Mouse (Mus musculus) retina, embryonic 14.5 days (tissue): Measurements from ENCODE around the gene Ccdc141.
A peak's percentile ranks its signal among the peaks of the same experiment; 100 is the strongest.
"Not testable (repeated sequence)": the region's sequence is repeated elsewhere in the genome, so short reads cannot be mapped to it uniquely, and the experiment has no call there.

ENCODE experiments used
- DNase-seq: peaks from one replicate; pipeline ENCODE4 v3.0.0-alpha.2; 2015; ENCODE audit warnings: low spot score

Ccdc141 gene

DNA sequence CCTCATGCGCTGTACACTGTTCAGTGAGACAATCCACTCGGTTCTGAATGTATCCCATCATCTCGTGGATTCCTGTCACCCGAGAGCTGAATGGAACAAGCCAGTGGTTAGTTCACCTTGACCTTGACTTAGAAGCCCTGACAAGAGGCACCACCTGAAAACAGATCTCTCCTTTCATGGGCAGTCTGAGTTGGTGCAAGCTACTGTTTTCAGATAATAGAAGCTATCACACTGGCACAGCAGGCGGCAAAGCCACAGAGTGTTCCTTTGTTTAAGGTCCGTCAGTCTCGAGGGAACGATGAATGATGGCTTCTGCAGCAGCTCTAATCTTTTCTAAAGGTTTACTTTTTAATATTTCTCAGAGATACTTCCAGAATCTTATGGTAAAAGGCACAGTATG lies 110.8 kb downstream of the Ccdc141 start:
- DNase-seq = no peak

DNA sequence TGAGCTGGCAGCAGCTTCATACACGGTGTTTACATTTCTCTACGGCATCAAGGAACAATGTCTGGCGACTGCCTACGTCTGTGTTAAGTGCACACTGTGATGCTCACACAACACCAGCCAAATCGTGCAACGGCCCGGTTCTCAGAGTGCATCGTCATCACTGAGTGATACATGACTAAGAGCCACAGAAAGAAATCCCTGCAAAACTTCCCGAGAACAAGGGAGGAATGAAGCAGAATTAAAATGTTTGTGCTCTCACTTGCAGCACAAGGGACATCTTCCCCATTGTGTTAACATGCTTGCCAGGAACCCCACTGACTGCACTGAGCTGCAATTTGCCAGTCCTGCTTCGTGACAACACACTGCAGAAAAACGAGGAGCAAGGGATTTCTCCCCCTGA lies 114.1 kb downstream of the Ccdc141 start:
- DNase-seq = peak; percentile 68

DNA sequence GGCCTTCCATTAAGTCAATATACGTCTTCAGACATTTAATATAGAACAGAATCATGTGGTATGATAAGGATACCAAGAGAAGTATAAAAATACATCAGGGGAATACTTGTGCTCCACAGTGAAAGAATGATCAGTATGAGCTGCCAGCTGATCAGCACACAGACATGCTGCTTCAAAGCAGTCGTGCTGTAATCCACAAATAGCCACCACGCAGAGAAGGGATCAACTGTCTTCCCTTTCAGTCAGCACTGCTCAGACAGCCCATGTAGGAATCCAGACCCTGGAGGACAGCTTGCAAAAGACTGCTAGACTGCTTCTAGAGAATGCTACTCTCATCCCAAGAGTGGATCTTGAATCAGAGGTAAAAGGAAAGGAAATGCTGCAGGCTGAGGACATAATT lies 127.5 kb downstream of the Ccdc141 start:
- DNase-seq = no peak

- no peak for DNase-seq
Measured at GRCm38 (mm10) chr2:77039683-77040082, 130.8 kb downstream of the Ccdc141 start.

DNA sequence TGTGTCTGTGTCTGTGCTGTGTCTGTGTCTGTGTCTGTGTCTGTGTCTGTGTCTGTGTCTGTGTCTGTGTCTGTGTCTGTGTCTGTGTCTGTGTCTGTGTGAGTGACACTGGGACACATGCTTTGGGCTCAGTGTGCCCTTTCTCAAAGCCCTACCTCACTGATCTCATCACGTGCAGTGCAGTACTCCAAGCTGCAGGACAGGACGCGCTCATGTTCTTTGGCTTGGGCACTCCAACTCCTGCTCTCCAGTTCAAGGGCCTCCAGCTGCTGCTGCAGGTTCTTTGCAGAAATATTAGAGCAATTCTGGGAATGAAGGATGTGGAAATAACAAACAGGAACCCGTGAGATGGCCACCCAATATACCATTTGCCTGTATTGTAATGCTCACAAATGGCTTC lies 131.2 kb downstream of the Ccdc141 start:
- DNase-seq = no peak

DNA sequence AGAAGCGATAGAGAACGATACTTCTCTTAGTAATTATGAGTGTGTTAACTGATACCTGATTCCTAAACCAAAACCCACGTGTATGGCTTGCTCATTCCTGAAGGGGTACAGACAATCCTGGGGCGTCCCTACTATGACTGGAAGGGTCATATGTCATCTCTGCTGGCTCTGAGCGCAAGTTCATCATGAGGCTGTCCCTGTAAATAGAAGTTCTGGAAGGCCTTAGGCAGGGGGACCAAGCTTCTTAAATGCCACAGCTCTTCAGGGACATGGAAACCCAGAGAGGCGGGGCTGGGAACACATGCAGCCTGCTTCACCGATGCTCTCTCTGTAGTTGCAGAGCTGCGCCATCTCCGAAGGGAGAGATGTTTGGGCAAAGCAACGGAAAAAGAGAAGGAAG lies 133.2 kb downstream of the Ccdc141 start:
- DNase-seq = no peak

DNA sequence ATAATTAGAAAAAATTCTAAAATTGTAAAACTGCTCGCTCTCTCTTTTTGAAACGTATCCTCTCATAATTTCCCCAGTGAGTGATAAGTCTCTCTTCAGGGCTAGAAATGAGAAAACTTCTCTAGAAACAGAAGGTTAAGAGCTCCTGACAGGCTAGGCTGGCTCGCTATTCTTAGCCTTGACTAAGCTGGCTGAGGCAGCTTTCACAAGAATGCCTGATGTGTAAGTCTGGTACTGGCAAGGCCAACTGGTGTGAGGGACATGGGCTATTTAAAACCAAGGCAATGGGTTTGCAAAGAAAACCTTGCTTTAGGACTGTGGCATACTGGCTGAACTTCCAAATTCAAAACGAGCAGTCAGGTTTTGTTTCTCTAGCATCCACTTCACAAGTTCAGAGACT lies 136.3 kb downstream of the Ccdc141 start:
- DNase-seq = no peak

- no peak for DNase-seq
Measured at GRCm38 (mm10) chr2:77033322-77034060, 136.9 kb downstream of the Ccdc141 start.

DNA sequence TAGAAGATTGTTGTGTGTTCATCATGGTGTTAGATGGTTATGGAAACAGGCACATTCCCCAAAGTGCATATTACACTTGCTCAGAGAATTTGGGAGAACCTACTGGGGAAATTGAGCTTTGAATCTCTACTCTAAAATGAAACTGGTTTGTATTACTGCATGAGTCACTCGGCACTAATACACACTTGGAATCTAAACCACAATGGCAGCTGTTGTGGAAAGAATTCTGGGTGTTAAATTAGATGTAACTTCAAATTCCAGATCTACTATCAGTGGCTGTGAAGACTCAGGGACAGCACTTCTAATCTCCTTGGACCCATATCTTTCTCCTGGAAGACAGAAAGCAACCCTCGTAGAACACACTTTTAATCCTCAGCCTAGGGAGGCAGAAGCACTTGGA lies 149.8 kb downstream of the Ccdc141 start:
- no peak for DNase-seq

- no peak for DNase-seq
Measured at GRCm38 (mm10) chr2:77017735-77018134, 152.7 kb downstream of the Ccdc141 start.

DNA sequence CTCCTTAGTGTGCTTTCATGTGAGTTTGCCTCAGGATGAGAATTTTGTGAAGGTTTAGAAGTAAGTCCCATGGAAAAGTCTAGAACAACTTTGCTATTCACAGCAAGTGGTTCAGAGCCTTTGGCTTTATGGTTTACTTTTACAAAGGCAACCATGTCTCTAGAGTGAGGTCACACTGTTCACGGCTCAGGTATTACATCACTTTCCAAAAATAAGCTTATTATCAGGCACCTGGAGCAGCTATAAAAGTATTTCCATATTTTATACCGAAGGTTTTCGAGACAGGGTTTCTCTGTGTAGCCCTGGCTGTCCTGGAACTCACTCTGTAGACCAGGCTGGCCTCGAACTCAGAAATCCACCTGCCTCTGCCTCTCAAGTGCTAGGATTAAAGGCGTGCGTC lies 157.0 kb downstream of the Ccdc141 start:
- DNase-seq = not testable (repeated sequence)

DNA sequence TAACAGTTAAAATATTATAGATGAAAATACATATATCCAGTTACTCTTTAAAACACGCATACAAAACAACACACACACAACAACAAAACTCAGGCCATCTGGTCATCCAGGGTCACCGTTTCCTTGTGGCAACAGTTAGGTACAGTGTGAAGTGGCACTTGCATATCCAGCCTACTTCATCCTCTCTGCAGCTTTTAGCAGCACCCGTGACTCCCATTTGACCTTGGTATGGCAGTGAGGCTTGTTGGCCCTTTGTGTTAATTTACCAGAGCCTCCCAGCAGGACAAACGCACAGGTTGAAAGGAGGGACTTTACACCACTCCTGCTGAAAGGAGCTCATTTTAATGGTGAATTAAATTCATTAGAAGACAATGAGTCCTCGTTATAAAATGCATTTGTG lies 158.5 kb downstream of the Ccdc141 start:
- DNase-seq = no peak

DNA sequence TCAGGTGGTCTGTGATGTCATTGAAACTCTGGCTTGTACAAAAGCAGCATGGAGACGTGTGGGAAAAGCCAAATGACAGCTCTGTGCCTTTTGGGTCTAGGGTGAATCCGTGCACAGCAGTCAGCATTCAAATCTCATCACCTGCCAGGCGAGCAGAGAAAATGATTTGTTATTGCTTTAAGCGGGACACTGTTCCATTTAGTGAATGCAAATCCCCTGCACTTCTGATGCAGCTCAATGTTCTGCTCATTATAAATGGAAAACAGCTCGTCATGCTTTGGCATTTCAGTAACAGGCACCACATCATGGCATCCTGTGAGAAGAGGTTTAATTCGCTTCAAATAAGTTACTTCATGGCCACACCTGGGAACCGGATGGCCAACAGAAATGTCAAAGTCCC lies 163.4 kb downstream of the Ccdc141 start:
- DNase-seq = no peak

DNA sequence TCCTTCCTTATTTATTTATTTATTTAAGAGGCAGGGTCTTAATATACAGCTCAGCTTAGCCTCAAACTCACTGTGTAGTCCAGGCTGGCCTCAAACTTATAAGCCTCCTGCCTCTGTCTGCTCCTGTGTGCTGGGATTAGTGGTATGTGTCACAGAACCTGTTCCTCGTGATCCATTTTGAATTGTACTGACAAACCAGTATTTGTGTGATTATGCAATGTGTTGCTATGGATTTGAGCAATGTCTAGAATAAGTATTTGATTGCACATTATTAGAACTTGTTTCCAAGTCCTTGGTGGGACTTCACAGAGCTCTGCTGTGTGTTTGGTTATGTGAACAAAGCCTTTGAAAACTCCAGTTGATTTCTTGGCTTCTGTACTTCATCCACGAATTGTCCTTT lies 167.3 kb downstream of the Ccdc141 start:
- no peak for DNase-seq

GRCm38 (mm10) chr2:76998351-76998750 lies 172.1 kb downstream of the Ccdc141 start:
- no peak for DNase-seq

GRCm38 (mm10) chr2:76992493-76993201 lies 177.8 kb downstream of the Ccdc141 start:
- no peak for DNase-seq

GRCm38 (mm10) chr2:76987317-76987716 lies 183.1 kb downstream of the Ccdc141 start:
- no peak for DNase-seq

DNA sequence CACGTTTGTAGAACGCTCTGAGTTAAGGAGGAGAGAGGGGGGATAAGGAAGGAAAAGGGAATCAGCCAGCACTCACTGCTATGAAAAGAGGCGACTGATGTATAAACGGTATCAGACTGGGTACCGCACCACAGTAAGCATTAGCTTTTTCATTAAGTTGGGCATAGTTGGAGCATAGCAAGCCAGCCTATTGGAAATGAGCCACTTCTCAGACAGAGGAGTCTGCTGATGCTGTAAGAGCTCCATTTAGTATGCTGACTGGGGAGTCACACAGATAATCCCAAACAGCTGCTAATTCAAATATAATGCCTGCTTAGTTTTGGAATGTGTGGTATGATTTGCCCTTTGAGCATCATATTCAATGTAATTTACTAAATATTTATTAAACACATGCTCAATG lies 186.1 kb downstream of the Ccdc141 start:
- DNase-seq = no peak

DNA sequence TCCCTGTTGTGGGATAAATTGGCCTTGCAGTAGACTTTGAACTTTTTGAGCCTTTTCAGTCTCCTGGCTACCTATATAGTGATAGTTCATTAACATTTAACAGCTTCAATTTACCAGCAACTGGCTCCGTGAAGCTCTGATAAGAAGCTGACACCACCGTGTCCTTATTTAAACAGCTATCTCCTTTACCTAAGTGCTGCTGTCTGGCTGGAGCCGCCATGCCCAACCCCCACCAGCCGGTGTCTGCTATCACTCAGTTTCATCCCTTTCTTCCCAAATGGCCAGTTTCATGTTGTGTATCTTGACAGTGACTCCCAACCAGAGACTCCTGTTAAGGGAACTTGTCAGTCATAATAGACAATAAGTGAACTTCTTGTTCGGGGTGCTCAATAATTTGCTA lies 186.8 kb downstream of the Ccdc141 start:
- DNase-seq = no peak

DNA sequence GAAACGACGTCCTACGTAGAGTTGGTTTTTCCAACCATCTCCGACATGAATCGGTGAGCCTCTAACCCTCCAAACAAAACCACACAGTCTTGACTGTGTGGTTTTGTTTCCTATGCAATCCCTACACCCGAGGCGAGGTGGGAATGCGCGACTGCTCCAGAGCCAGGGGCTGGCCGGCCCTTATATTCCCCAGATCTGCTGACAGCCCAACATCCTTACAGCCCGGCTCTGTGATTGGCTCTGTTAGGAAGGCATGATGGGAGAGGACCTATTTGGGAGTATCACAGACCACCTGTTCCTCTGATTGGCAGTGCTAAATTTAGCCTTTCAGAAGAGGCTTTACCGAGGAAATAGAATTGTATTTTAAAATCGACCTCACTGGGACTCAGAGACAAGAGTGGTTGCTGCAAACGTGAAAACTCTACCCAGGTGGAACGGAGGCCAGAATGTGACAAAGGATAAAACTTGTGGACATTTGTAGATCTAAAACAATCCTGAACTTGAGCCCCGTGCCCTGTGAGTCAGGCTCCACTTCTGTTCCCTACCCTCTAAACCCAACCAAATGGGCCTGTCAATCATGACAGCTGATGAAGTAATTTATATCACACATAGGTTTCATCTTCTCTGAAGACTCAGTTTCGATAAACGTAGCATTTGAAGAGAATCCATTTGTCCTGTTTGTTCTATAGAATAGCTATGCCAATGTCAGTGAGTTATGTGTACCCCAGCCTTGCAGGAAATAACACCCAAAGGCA lies 187.9 kb downstream of the Ccdc141 start, which contains the start of gene Ttn:
TSS of gene Ttn (minus strand) at position 157 of the 755 bp plus-strand sequence.
- DNase-seq = no peak

- no peak for DNase-seq
Measured at GRCm38 (mm10) chr2:76981717-76982116, 188.7 kb downstream of the Ccdc141 start.

DNA sequence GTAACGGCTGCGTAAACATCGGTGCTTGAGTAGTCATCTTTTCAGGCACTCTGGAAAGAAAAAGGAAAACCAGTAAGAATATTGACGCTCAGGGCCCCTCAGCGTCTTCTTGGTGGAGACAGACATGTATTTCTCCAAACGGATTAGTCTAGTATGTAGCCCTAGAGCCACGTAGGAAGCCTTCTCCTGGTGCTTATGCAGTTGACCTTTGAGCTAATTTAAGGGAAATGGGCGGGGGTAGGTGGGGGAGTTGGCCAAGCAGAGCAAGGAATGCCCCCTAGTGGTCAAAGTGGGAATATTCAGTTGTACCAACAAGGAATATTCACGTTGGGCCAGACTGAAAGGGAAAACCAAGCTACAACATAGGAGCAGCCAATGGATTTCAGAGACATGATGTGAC lies 190.3 kb downstream of the Ccdc141 start:
- DNase-seq = peak; percentile 74

- no peak for DNase-seq
Measured at GRCm38 (mm10) chr2:76977650-76978049, 192.8 kb downstream of the Ccdc141 start.
